Mouse (Mus musculus): Measurements from ENCODE around the gene Cplx2. TPM values are rescaled to one million over a fixed set of nuclear protein-coding genes. Genes with fewer than 3 reads are reported as not detected.

The Cplx2 gene
- polyA plus RNA-seq, 1 experiment, result 2.0 TPM

DNA sequence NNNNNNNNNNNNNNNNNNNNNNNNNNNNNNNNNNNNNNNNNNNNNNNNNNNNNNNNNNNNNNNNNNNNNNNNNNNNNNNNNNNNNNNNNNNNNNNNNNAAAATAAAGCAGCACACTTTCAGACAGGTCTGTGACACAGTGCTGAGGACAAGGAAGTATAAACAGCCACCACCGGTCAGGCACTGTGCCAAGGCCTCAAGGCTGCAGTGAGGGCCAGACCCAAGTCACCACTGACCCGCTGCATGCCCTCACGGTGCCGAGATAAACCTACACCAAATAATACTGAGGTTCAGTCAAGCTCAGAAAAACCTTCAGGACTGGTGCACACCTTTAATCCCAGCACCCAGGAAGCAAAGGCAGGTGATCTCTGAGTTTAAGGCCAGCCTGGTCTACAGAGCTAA lies 13.7 kb upstream of the Cplx2 start:
- Histone ChIP-seq H3K4me3 (ENCODE audit: low read depth, low read length) (no peak overlapping the region), H3K9me3 (replicated peaks; ENCODE audit: control insufficient read depth, insufficient read depth, low read length, poor library complexity, severe bottlenecking) (no peaks in the 10 kb centered on the region), H3K27ac (ENCODE audit: insufficient read depth, low read length) (no peak overlapping the region), H3K36me3 (ENCODE audit: control insufficient read depth, insufficient read depth, low read length, poor library complexity, severe bottlenecking) (no peaks in the 10 kb centered on the region), H3K27me3 (ENCODE audit: control insufficient read depth, insufficient read depth, low read length, poor library complexity, severe bottlenecking) (no peaks in the 10 kb centered on the region), H3K4me1 (ENCODE audit: control insufficient read depth, insufficient read depth, low read length) (no peaks in the 10 kb centered on the region), H3K9ac (ENCODE audit: low read depth, poor library complexity, severe bottlenecking) (no peak overlapping the region)
- no peak for TF ChIP-seq POLR2A (IDR thresholded peaks at IDR 0.05; ENCODE audit: insufficient read depth, low read length)
- TF ChIP-seq CTCF (IDR thresholded peaks at IDR 0.05; ENCODE audit: low read depth, low read length), result no peak

GRCm38 (mm10) chr13:54359181-54359580 lies 12.0 kb upstream of the Cplx2 start:
- no peaks in the 10 kb centered on the region for H3K4me1 ChIP-seq (ENCODE audit: control insufficient read depth, insufficient read depth, low read length)
- no peaks in the 10 kb centered on the region for H3K9me3 ChIP-seq (replicated peaks; ENCODE audit: control insufficient read depth, insufficient read depth, low read length, poor library complexity, severe bottlenecking)
- TF ChIP-seq POLR2A (IDR thresholded peaks at IDR 0.05; ENCODE audit: insufficient read depth, low read length) (no peak), CTCF (IDR thresholded peaks at IDR 0.05; ENCODE audit: low read depth, low read length) (no peak), EP300 (IDR thresholded peaks at IDR 0.05; ENCODE audit: insufficient read depth, low read depth, low read length) (no peak)
- H3K36me3 ChIP-seq (ENCODE audit: control insufficient read depth, insufficient read depth, low read length, poor library complexity, severe bottlenecking), result no peaks in the 10 kb centered on the region
- no peak overlapping the region for H3K9ac ChIP-seq (ENCODE audit: low read depth, poor library complexity, severe bottlenecking)
- no peak overlapping the region for H3K4me3 ChIP-seq (ENCODE audit: low read depth, low read length)
- H3K27me3 ChIP-seq (ENCODE audit: control insufficient read depth, insufficient read depth, low read length, poor library complexity, severe bottlenecking), result no peaks in the 10 kb centered on the region
- H3K27ac ChIP-seq (ENCODE audit: insufficient read depth, low read length), result no peak overlapping the region

GRCm38 (mm10) chr13:54364686-54365085 lies 6.5 kb upstream of the Cplx2 start:
- Histone ChIP-seq H3K36me3 (ENCODE audit: control insufficient read depth, insufficient read depth, low read length, poor library complexity, severe bottlenecking) (no peaks in the 10 kb centered on the region), H3K4me3 (ENCODE audit: low read depth, low read length) (no peak overlapping the region), H3K9ac (ENCODE audit: low read depth, poor library complexity, severe bottlenecking) (no peak overlapping the region), H3K27me3 (ENCODE audit: control insufficient read depth, insufficient read depth, low read length, poor library complexity, severe bottlenecking) (no peaks in the 10 kb centered on the region; the same call in 1 of the 2 replicates), H3K27ac (ENCODE audit: insufficient read depth, low read length) (no peak overlapping the region), H3K4me1 (ENCODE audit: control insufficient read depth, insufficient read depth, low read length) (no peaks in the 10 kb centered on the region), H3K9me3 (replicated peaks; ENCODE audit: control insufficient read depth, insufficient read depth, low read length, poor library complexity, severe bottlenecking) (no peaks in the 10 kb centered on the region)
- TF ChIP-seq EP300 (IDR thresholded peaks at IDR 0.05; ENCODE audit: insufficient read depth, low read depth, low read length) (no peak), POLR2A (IDR thresholded peaks at IDR 0.05; ENCODE audit: insufficient read depth, low read length) (no peak), CTCF (IDR thresholded peaks at IDR 0.05; ENCODE audit: low read depth, low read length) (no peak)

DNA sequence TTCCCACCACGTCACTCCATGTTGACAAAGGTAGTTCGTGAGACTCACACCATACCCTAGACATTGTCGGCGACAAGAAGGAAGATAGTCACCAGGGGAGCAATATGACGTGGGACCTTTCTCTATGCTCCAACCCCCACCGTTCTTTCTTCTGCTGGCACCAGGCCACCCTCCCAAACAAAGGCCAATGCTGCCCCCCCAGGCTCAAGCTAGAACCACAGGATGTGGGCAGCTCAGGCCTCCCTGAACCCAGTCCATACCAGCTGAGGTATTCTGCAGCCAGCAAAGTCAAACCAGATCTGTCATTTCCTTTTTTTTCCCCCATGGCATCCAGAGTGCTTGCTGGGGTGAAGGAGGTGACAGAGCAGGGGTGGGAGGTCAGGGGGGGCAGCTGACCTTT lies 3.4 kb upstream of the Cplx2 start:
- Histone ChIP-seq H3K36me3 (ENCODE audit: control insufficient read depth, insufficient read depth, low read length, poor library complexity, severe bottlenecking) (no peaks in the 10 kb centered on the region), H3K27me3 (ENCODE audit: control insufficient read depth, insufficient read depth, low read length, poor library complexity, severe bottlenecking) (no peaks in the 10 kb centered on the region; the same call in 1 of the 2 replicates), H3K4me1 (ENCODE audit: control insufficient read depth, insufficient read depth, low read length) (no peaks in the 10 kb centered on the region), H3K27ac (ENCODE audit: insufficient read depth, low read length) (no peak overlapping the region), H3K9me3 (replicated peaks; ENCODE audit: control insufficient read depth, insufficient read depth, low read length, poor library complexity, severe bottlenecking) (no peaks in the 10 kb centered on the region), H3K9ac (ENCODE audit: low read depth, poor library complexity, severe bottlenecking) (no peak overlapping the region), H3K4me3 (ENCODE audit: low read depth, low read length) (no peak overlapping the region)
- TF ChIP-seq POLR2A (IDR thresholded peaks at IDR 0.05; ENCODE audit: insufficient read depth, low read length), result no peak
- TF ChIP-seq EP300 (IDR thresholded peaks at IDR 0.05; ENCODE audit: insufficient read depth, low read depth, low read length), result no peak
- no peak for TF ChIP-seq CTCF (IDR thresholded peaks at IDR 0.05; ENCODE audit: low read depth, low read length)

- Histone ChIP-seq H3K27ac (ENCODE audit: insufficient read depth, low read length) (no peak overlapping the region), H3K36me3 (ENCODE audit: control insufficient read depth, insufficient read depth, low read length, poor library complexity, severe bottlenecking) (no peaks in the 10 kb centered on the region), H3K9ac (ENCODE audit: low read depth, poor library complexity, severe bottlenecking) (no peak overlapping the region), H3K4me1 (ENCODE audit: control insufficient read depth, insufficient read depth, low read length) (no peaks in the 10 kb centered on the region), H3K27me3 (ENCODE audit: control insufficient read depth, insufficient read depth, low read length, poor library complexity, severe bottlenecking) (no peaks in the 10 kb centered on the region; the same call in 1 of the 2 replicates), H3K9me3 (replicated peaks; ENCODE audit: control insufficient read depth, insufficient read depth, low read length, poor library complexity, severe bottlenecking) (no peaks in the 10 kb centered on the region), H3K4me3 (ENCODE audit: low read depth, low read length) (no peak overlapping the region)
- TF ChIP-seq POLR2A (IDR thresholded peaks at IDR 0.05; ENCODE audit: insufficient read depth, low read length) (no peak), CTCF (IDR thresholded peaks at IDR 0.05; ENCODE audit: low read depth, low read length) (no peak), EP300 (IDR thresholded peaks at IDR 0.05; ENCODE audit: insufficient read depth, low read depth, low read length) (no peak)
These were observed 3.0 kb upstream of the Cplx2 start for GRCm38 (mm10) chr13:54368181-54368580.

- TF ChIP-seq CTCF (IDR thresholded peaks at IDR 0.05; ENCODE audit: low read depth, low read length), result no peak
- TF ChIP-seq EP300 (IDR thresholded peaks at IDR 0.05; ENCODE audit: insufficient read depth, low read depth, low read length), result no peak
- TF ChIP-seq POLR2A (IDR thresholded peaks at IDR 0.05; ENCODE audit: insufficient read depth, low read length), result no peak
- Histone ChIP-seq H3K4me1 (ENCODE audit: control insufficient read depth, insufficient read depth, low read length) (no peaks in the 10 kb centered on the region), H3K27ac (ENCODE audit: insufficient read depth, low read length) (no peak overlapping the region), H3K27me3 (ENCODE audit: control insufficient read depth, insufficient read depth, low read length, poor library complexity, severe bottlenecking) (no peaks in the 10 kb centered on the region), H3K36me3 (ENCODE audit: control insufficient read depth, insufficient read depth, low read length, poor library complexity, severe bottlenecking) (no peaks in the 10 kb centered on the region), H3K9ac (ENCODE audit: low read depth, poor library complexity, severe bottlenecking) (no peak overlapping the region), H3K4me3 (ENCODE audit: low read depth, low read length) (peak overlapping the region; percentile 53), H3K9me3 (replicated peaks; ENCODE audit: control insufficient read depth, insufficient read depth, low read length, poor library complexity, severe bottlenecking) (no peaks in the 10 kb centered on the region)
These were observed 510 bp downstream of the Cplx2 start for GRCm38 (mm10) chr13:54371387-54372330.
